Mouse (Mus musculus) liver, embryonic 14.5 days (tissue): ENCODE data around the gene Tmc4.

Experiments used
- CTCF ChIP-seq: IDR thresholded peaks from 2 replicates; pipeline ENCODE4 v1.5.1; 2016; ENCODE audit warnings: antibody characterized with exemption, low read depth, control low read depth
- EP300 ChIP-seq: IDR thresholded peaks from 2 replicates; pipeline ENCODE4 v1.6.1; 2016; ENCODE audit warnings: antibody characterized with exemption, low read depth

- TF ChIP-seq CTCF (no peak), EP300 (no peak)
These were observed 31.8 kb downstream of the Tmc4 start for GRCm38 (mm10) chr7:3645488-3646025.
